Mouse (Mus musculus): Measurements from ENCODE around the gene Kif13a. TPM values are rescaled to one million over a fixed set of nuclear protein-coding genes. Genes with fewer than 3 reads are reported as not detected.

The Kif13a gene
- total and polyA plus RNA-seq, 3 experiments: 1.2 to 1.7 TPM; not detected in 1

DNA sequence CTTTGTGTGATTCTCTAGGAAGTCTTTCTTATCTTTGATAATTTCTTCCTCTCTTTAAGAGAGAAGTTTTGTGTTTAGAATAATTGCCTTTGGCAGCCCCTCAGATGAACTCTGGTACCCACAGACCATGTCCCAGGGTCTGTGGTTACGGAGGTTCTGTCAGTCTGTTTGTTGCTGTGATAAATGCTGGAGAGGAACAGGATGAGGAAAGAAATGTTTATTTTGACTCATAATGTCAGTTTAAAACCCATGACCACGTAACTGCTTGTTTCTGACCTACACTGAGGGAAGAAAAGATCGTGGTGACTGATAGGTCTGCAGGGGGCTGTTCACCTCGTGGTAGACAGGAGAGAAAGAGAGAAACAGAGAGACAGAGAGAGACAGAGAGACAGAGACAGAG is 46.3 kb upstream of the Kif13a start:
- Histone ChIP-seq H3K4me1 (ENCODE audit: control insufficient read depth in 1 of 2, insufficient read depth in 2 of 2, low read length in 2 of 2) (peaks cover 0 to 19% of the 10 kb centered on the region in 2 experiments; a peak in 2 of 4 replicates), H3K27me3 (ENCODE audit: control insufficient read depth in 1 of 2, insufficient read depth in 2 of 2, low read length in 2 of 2) (no peaks in the 10 kb centered on the region), H3K4me3 (ENCODE audit: control insufficient read depth in 1 of 2, insufficient read depth in 1 of 2, low read depth in 2 of 2, low read length in 2 of 2) (no peak overlapping the region), H3K27ac (ENCODE audit: control insufficient read depth, low read depth, low read length) (no peak overlapping the region), H3K9me3 (replicated peaks; ENCODE audit: insufficient read depth, low read length) (no peaks in the 10 kb centered on the region), H3K36me3 (ENCODE audit: control insufficient read depth in 1 of 2, insufficient read depth in 2 of 2, low read length in 2 of 2) (peaks cover 0 to 19% of the 10 kb centered on the region in 2 experiments; a peak in 2 of 4 replicates), H3K79me2 (ENCODE audit: control insufficient read depth, insufficient read depth, low read length, poor library complexity) (no peaks in the 10 kb centered on the region), H3K9ac (ENCODE audit: control insufficient read depth, low read depth, low read length, poor library complexity, severe bottlenecking) (no peak overlapping the region)
- DNase-seq (ENCODE audit: low read depth, low spot score): peak; percentile 9
- TF ChIP-seq GATA1 (IDR thresholded peaks at IDR 0.05; ENCODE audit: low read depth, low read length) (0 out of 2 replicates have a peak, but pooled peaks have one; percentile 15), CHD2 (IDR thresholded peaks at IDR 0.05; ENCODE audit: low read length) (no peak)

DNA sequence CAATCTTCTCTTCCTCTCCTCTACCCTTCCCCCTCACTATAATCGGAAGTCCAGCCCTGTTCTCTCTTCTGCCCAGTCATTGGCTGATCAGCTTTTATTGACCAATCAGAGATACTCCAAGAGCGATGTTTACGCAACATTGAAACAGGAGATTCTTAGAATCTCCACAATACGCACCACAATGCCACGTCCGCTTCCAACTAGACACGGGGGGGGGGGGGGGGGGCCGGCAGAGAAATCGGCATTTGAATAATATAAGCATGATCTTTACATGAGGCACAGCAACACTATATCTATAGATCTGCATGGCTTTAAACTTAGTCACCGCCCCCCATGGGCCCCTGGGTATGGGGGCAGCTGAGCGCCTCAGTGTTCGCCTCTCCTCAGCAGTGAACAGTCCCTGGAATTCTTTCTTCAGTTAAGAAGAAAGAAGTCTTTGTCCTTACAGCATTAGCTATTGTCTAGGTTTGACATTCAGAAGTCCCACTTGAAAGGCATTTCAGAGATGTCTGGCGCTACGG is 45.4 kb upstream of the Kif13a start:
- H3K9ac ChIP-seq (ENCODE audit: control insufficient read depth, low read depth, low read length, poor library complexity, severe bottlenecking): no peak overlapping the region
- H3K4me1 ChIP-seq (ENCODE audit: control insufficient read depth in 1 of 2, insufficient read depth in 2 of 2, low read length in 2 of 2): peaks cover 0 to 16% of the 10 kb centered on the region in 2 experiments; a peak in 2 of 4 replicates
- no peak for DNase-seq (ENCODE audit: low read depth, low spot score)

DNA sequence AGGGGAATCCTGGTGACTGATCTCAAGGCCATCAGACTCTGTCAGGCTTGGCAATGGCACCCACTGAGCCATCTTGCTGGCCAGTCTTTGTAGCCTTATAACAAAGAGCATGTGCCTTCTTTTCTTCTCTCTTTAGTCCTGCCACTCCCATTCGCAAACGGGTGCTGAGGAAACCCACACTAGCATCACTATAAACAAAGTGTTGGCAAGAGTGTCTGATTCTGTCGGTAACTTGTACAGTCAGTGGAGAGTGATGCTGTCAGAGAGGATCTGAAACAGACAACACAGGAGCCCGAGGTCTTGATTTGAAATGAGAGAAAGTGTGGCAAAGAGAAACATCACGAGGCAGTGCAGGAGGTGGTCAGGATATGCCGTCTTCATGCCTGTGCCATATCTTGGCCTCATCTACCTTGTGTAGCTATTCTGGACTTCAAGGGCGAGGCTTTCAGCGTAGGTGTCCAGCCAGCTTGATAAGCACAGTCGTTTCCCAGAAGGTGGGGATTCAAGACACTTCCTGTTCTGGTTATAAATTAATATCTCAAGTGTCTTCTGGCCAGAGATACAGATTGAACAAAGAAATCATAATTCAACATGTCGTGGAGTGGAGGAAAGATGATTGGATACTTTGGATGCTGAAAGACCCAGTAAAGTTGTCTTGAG is 40.7 kb upstream of the Kif13a start:
- TF ChIP-seq ZMIZ1 (IDR thresholded peaks at IDR 0.05; ENCODE audit: low read depth, low read length) (no peak), E2F4 (IDR thresholded peaks at IDR 0.05; ENCODE audit: borderline replicate concordance, low read depth, low read length) (no peak), MXI1 (IDR thresholded peaks at IDR 0.05; ENCODE audit: low read depth, low read length) (no peak), BHLHE40 (IDR thresholded peaks at IDR 0.05; ENCODE audit: borderline replicate concordance, low read depth, low read length) (no peak), POLR2A (IDR thresholded peaks at IDR 0.05; ENCODE audit: control insufficient read depth in 1 of 2, insufficient read depth in 1 of 2, low read depth in 1 of 2, low read length in 2 of 2, poor library complexity in 1 of 2) (no peak), RCOR1 (IDR thresholded peaks at IDR 0.05; ENCODE audit: low read depth, low read length) (no peak), GABPA (IDR thresholded peaks at IDR 0.05; ENCODE audit: low read depth, low read length) (no peak), MAZ (IDR thresholded peaks at IDR 0.05; ENCODE audit: low read depth, low read length) (no peak), USF1 (IDR thresholded peaks at IDR 0.05; ENCODE audit: low read depth, low read length) (no peak)

More for the DNA sequence above, 45.4 kb upstream of the Kif13a start:
- no peak overlapping the region for H3K4me3 ChIP-seq (ENCODE audit: control insufficient read depth in 1 of 2, insufficient read depth in 1 of 2, low read depth in 2 of 2, low read length in 2 of 2)
- no peak for TF ChIP-seq ZC3H11A (IDR thresholded peaks at IDR 0.05; ENCODE audit: low read depth, low read length)
- no peak for TF ChIP-seq NELFE (IDR thresholded peaks at IDR 0.05; ENCODE audit: low read depth, low read length)
- TF ChIP-seq ELF1 (IDR thresholded peaks at IDR 0.05; ENCODE audit: low read depth, low read length): no peak
- TF ChIP-seq MYC (IDR thresholded peaks at IDR 0.05; ENCODE audit: low read depth, low read length): no peak
- no peak for TF ChIP-seq POLR2AphosphoS5 (IDR thresholded peaks at IDR 0.05; ENCODE audit: borderline replicate concordance, low read depth, low read length)
- TF ChIP-seq MEF2A (IDR thresholded peaks at IDR 0.05; ENCODE audit: extremely low read depth, insufficient replicate concordance, low read depth, low read length, poor library complexity, severe bottlenecking): no peak
- no peak for TF ChIP-seq SMC3 (IDR thresholded peaks at IDR 0.05; ENCODE audit: low read depth, low read length)
- TF ChIP-seq MYB (IDR thresholded peaks at IDR 0.05; ENCODE audit: low read depth, low read length): no peak
- no peak for TF ChIP-seq POLR2A (IDR thresholded peaks at IDR 0.05; ENCODE audit: control insufficient read depth in 1 of 2, insufficient read depth in 1 of 2, low read depth in 1 of 2, low read length in 2 of 2, poor library complexity in 1 of 2)
- no peak for TF ChIP-seq JUND (IDR thresholded peaks at IDR 0.05; ENCODE audit: low read depth, low read length)
- no peak for TF ChIP-seq ZNF384 (IDR thresholded peaks at IDR 0.05; ENCODE audit: low read depth, low read length)
- TF ChIP-seq BHLHE40 (IDR thresholded peaks at IDR 0.05; ENCODE audit: borderline replicate concordance, low read depth, low read length): no peak
- TF ChIP-seq GABPA (IDR thresholded peaks at IDR 0.05; ENCODE audit: low read depth, low read length): no peak
- no peak for TF ChIP-seq CHD1 (IDR thresholded peaks at IDR 0.05; ENCODE audit: low read depth, low read length)
- TF ChIP-seq TCF12 (IDR thresholded peaks at IDR 0.05; ENCODE audit: low read depth, low read length): no peak
- TF ChIP-seq GATA1 (IDR thresholded peaks at IDR 0.05; ENCODE audit: low read depth, low read length): no peak
- no peak for TF ChIP-seq POLR2AphosphoS2 (IDR thresholded peaks at IDR 0.05; ENCODE audit: low read length)
- H3K9me3 ChIP-seq (replicated peaks; ENCODE audit: insufficient read depth, low read length): no peaks in the 10 kb centered on the region
- no peak overlapping the region for H3K27ac ChIP-seq (ENCODE audit: control insufficient read depth, low read depth, low read length)
- H3K79me2 ChIP-seq (ENCODE audit: control insufficient read depth, insufficient read depth, low read length, poor library complexity): no peaks in the 10 kb centered on the region
- no peaks in the 10 kb centered on the region for H3K27me3 ChIP-seq (ENCODE audit: control insufficient read depth in 1 of 2, insufficient read depth in 2 of 2, low read length in 2 of 2)
- peaks cover 0 to 14% of the 10 kb centered on the region in 2 experiments; a peak in 2 of 4 replicates for H3K36me3 ChIP-seq (ENCODE audit: control insufficient read depth in 1 of 2, insufficient read depth in 2 of 2, low read length in 2 of 2)

More for the DNA sequence above, 40.7 kb upstream of the Kif13a start:
- Histone ChIP-seq H3K9me3 (replicated peaks; ENCODE audit: insufficient read depth, low read length) (no peaks in the 10 kb centered on the region), H3K79me2 (ENCODE audit: control insufficient read depth, insufficient read depth, low read length, poor library complexity) (no peaks in the 10 kb centered on the region), H3K4me1 (ENCODE audit: control insufficient read depth in 1 of 2, insufficient read depth in 2 of 2, low read length in 2 of 2) (peaks cover 0 to 9% of the 10 kb centered on the region in 2 experiments; a peak in 1 of 4 replicates), H3K27me3 (ENCODE audit: control insufficient read depth in 1 of 2, insufficient read depth in 2 of 2, low read length in 2 of 2) (no peaks in the 10 kb centered on the region), H3K9ac (ENCODE audit: control insufficient read depth, low read depth, low read length, poor library complexity, severe bottlenecking) (no peak overlapping the region), H3K4me3 (ENCODE audit: control insufficient read depth in 1 of 2, insufficient read depth in 1 of 2, low read depth in 2 of 2, low read length in 2 of 2) (no peak overlapping the region), H3K27ac (ENCODE audit: control insufficient read depth, low read depth, low read length) (no peak overlapping the region), H3K36me3 (ENCODE audit: control insufficient read depth in 1 of 2, insufficient read depth in 2 of 2, low read length in 2 of 2) (peaks cover 0 to 3% of the 10 kb centered on the region in 2 experiments; a peak in 1 of 4 replicates)
- no peak for DNase-seq (ENCODE audit: low read depth, low spot score)

Data from MEL (cell line).